Comparison of ENCODE assay signal across 8 mouse cellular contexts in the genomic region with DNA sequence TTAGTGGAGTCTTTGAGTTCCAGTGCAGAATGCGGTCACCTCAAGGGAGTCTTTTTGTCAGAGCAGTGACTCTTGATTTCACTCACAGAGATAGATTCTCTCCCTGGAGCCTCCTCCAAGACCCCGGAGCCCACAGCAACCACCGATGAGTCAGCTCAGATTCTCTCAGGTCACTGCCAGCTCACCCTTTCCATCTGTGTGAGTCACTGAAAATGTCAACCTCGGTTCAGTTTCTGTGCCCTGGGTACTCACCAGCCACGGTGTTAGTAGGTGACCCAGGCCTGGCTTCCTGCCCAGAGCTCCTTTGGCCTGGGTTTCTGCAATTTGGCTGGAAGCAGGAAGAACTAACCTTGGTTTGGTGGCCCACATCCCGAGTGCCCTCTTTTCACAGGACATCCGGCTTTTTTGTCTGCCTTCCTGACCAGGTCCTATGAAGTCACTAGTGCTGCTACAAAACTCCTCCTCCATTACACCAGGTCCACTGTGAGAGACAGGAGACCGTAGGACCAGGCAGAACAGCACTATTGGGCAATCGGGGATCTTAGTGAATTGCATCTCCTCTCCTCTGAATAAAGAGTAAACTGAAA.
DNase-seq lines count a peak whose midpoint lies in the region; ATAC-seq and TF ChIP-seq lines count a peak whose summit lies in the region.

No protein-coding gene starts in this region.

- ATAC-seq in forebrain, postnatal 0 days = no peak
- ATAC-seq in forebrain, embryonic 15.5 days (replicated peaks) = no peak

- no peak overlapping the region for H3K4me3 ChIP-seq in forebrain, postnatal 0 days (ENCODE audit: low read depth, low read length)
- H3K4me3 ChIP-seq in forebrain, embryonic 15.5 days = no peak overlapping the region

- H3K36me3 ChIP-seq in forebrain, postnatal 0 days (ENCODE audit: insufficient read depth) = no peaks in the 10 kb centered on the region
- H3K36me3 ChIP-seq in forebrain, embryonic 15.5 days = no peaks in the 10 kb centered on the region

- 91% methylated on average over 9 of the region's 9 CpGs for WGBS in forebrain, postnatal 0 days
- 86% methylated on average over 9 of the region's 9 CpGs for WGBS in forebrain, embryonic 15.5 days

- no peak overlapping the region for H3K9ac ChIP-seq in forebrain, postnatal 0 days
- H3K9ac ChIP-seq in forebrain, embryonic 15.5 days (replicated peaks) = no peak overlapping the region

- no peak overlapping the region for H3K4me2 ChIP-seq in forebrain, postnatal 0 days (ENCODE audit: low read depth)
- H3K4me2 ChIP-seq in forebrain, embryonic 15.5 days (replicated peaks) = no peak overlapping the region

- H3K27me3 ChIP-seq in forebrain, postnatal 0 days (ENCODE audit: insufficient read depth, low read length) = no peaks in the 10 kb centered on the region
- no peaks in the 10 kb centered on the region for H3K27me3 ChIP-seq in forebrain, embryonic 15.5 days

- peak; percentile 70 for DNase-seq in CD4-positive helper T cell, adult 2 months (ENCODE audit: low read depth, low spot score)
- DNase-seq in adrenal gland, adult (ENCODE audit: inconsistent age in 2 of 2, low spot score in 1 of 2) = peak; percentile 94 to 97
- peak; percentile 11 for DNase-seq in gastrocnemius, postnatal 25 days
- DNase-seq in kidney, postnatal 10 days = peak; percentile 84
- peak; percentile 17 for DNase-seq in skeletal muscle tissue, adult 2 months (ENCODE audit: low read depth, low spot score)
- no peak for DNase-seq in retina, embryonic 14.5 days (ENCODE audit: low spot score)
- no peak for DNase-seq in forebrain, postnatal 0 days

- H3K27ac ChIP-seq in forebrain, postnatal 0 days (ENCODE audit: low read depth, low read length) = no peak overlapping the region
- H3K27ac ChIP-seq in forebrain, embryonic 15.5 days (replicated peaks) = no peak overlapping the region

- no peak for TF ChIP-seq CTCF in forebrain, postnatal 0 days (IDR thresholded peaks at IDR 0.05; ENCODE audit: low read depth)

- H3K9me3 ChIP-seq in forebrain, postnatal 0 days (ENCODE audit: low read length) = no peaks in the 10 kb centered on the region
- no peaks in the 10 kb centered on the region for H3K9me3 ChIP-seq in forebrain, embryonic 15.5 days

- H3K4me1 ChIP-seq in forebrain, postnatal 0 days (ENCODE audit: insufficient read depth) = no peaks in the 10 kb centered on the region
- 0 out of 2 replicates have a peak, but pooled peaks cover 3% of the 10 kb centered on the region for H3K4me1 ChIP-seq in forebrain, embryonic 15.5 days

Comparison
In these comparisons a context has a peak if more than half of its experiments do, and no peak if none do; other contexts are left out.
1. DNase-seq: peak in CD4-positive helper T cell, adult 2 months (single experiment), adrenal gland, adult (2 of 2), gastrocnemius, postnatal 25 days (single experiment), kidney, postnatal 10 days (single experiment) and skeletal muscle tissue, adult 2 months (single experiment); none in retina, embryonic 14.5 days (single experiment) and forebrain, postnatal 0 days (single experiment).